Mouse (Mus musculus) lung, postnatal 0 days (tissue): ENCODE results near the gene Slc13a4. TPM values are rescaled to one million over a fixed set of nuclear protein-coding genes. Genes with fewer than 3 reads are reported as not detected.

Experiments used
- ATAC-seq: fragments of 200-750 bp; cut with Nextera tagmentation; 2 replicates; pipeline ENCODE4 v1.8.0; 2017; ENCODE audit warnings: moderate library complexity
- DNase-seq: peaks from one replicate; pipeline ENCODE4 v3.0.0-alpha.2; 2016; ENCODE audit warnings: low spot score
- H3K27ac ChIP-seq: fragments of 300-500 bp; sonication (generic); 2 replicates; pipeline ENCODE4 v1.5.1; 2014; ENCODE audit warnings: antibody characterized with exemption, mild to moderate bottlenecking, low read length, mixed read lengths
- H3K27me3 ChIP-seq: fragments of 300-500 bp; sonication (generic); replicated peaks from 2 replicates; pipeline ENCODE4 v1.6.1; 2014; ENCODE audit warnings: low read length, mixed read lengths; ENCODE audit not compliant: insufficient read depth
- H3K36me3 ChIP-seq: fragments of 300-500 bp; sonication (generic); 2 replicates; pipeline ENCODE4 v1.6.1; 2014; ENCODE audit warnings: low read length, mixed read lengths; ENCODE audit not compliant: insufficient read depth
- H3K4me1 ChIP-seq: fragments of 300-500 bp; sonication (generic); 2 replicates; pipeline ENCODE4 v1.6.1; 2014; ENCODE audit warnings: antibody characterized with exemption, low read depth, low read length, mixed read lengths; ENCODE audit not compliant: insufficient read depth
- H3K4me2 ChIP-seq: fragments of 300-500 bp; sonication (generic); replicated peaks from 2 replicates; pipeline ENCODE4 v1.6.1; 2014; ENCODE audit warnings: low read depth, mild to moderate bottlenecking, low read length, moderate library complexity, mixed read lengths
- H3K4me3 ChIP-seq: fragments of 300-500 bp; sonication (generic); 2 replicates; pipeline ENCODE4 v1.5.1; 2014; ENCODE audit warnings: low read depth, low read length
- H3K9ac ChIP-seq: fragments of 300-500 bp; sonication (generic); replicated peaks from 2 replicates; pipeline ENCODE4 v1.6.1; 2014; ENCODE audit warnings: low read depth, mild to moderate bottlenecking
- H3K9me3 ChIP-seq: fragments of 300-500 bp; sonication (generic); 2 replicates; pipeline ENCODE4 v1.6.1; 2016; ENCODE audit warnings: low read length, mixed read lengths
- CTCF ChIP-seq: IDR thresholded peaks from 2 replicates; pipeline ENCODE4 v1.5.1; 2016; ENCODE audit warnings: antibody characterized with exemption, mild to moderate bottlenecking
- EP300 ChIP-seq: IDR thresholded peaks from 2 replicates; pipeline ENCODE4 v1.6.1; 2016; ENCODE audit warnings: antibody characterized with exemption, mild to moderate bottlenecking, control low read depth
- WGBS: fragments of 180-500 bp; shearing (Covaris S2); extraction: QIAGEN DNeasy Blood & Tissue Kit; methylation state at CpG from one replicate; pipeline ENCODE4 v1.1.7; 2014; 5-methylcytosine and 5-hydroxymethylcytosine counted together
- polyA plus RNA-seq: library from polyadenylated mRNA; unstranded; fragments of >200 nt; fragmentation: Nextera tagmentation; extraction: Ambion mirVana; gene quantifications from 2 replicates; pipeline ENCODE4 v1.2.1, GENCODE M21; 2015

Gene Slc13a4
- polyA plus RNA-seq, 1 experiment from 2014 or later, result 1.0 TPM

DNA sequence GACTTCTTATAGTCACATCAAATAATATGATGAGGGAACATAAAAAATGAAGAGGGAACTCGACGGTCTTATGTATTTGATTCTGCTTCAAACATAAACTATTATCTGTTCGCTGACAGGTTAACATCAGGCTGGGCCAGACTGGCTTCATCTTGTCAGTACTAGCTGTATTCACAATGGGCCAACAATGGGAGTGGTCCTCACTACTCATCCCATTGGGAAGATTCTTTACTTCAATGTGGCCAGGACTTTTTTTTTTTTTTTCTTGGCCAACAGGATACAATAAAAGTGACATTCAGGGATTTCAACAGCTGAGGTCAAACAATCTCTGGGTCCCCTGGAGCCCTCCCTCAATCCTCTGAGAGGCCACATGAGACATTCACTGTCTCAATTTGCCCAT, 43.9 kb upstream of the Slc13a4 start:
- WGBS, result 86% methylated on average over 3 of the region's 3 CpGs
- no peak overlapping the region for H3K27ac ChIP-seq
- TF ChIP-seq CTCF (no peak), EP300 (no peak)
- no peaks in the 10 kb centered on the region for H3K27me3 ChIP-seq
- DNase-seq (no peak), ATAC-seq (no peak)
- H3K4me1 ChIP-seq, result no peaks in the 10 kb centered on the region
- H3K36me3 ChIP-seq, result no peaks in the 10 kb centered on the region
- H3K9me3 ChIP-seq, result no peaks in the 10 kb centered on the region
- no peak overlapping the region for H3K4me3 ChIP-seq
- no peak overlapping the region for H3K4me2 ChIP-seq
- no peak overlapping the region for H3K9ac ChIP-seq

DNA sequence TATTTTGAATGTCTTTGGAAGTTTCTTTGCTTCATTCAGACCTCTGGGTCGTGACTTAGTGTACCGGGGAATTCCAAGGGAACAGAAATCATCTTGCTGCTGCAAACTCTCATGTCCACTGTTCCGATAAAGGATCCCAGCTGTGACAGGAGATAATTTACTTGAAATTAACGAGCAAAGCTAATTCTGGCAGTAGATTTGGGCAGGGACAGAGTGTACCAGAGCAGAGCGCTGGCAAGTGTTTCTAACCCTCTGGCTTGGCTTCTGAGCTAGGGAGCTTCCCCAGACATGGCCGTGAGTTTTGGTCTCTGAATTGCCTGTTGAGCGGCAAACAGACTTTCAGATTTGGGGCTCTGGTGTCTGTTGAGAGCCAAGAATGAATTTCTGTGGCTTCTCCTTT, 41.9 kb upstream of the Slc13a4 start:
- H3K36me3 ChIP-seq, result no peaks in the 10 kb centered on the region
- no peaks in the 10 kb centered on the region for H3K4me1 ChIP-seq
- H3K27ac ChIP-seq, result no peak overlapping the region
- ATAC-seq, result peak; percentile 81
- H3K4me3 ChIP-seq, result no peak overlapping the region
- WGBS, result 48% methylated on average over 7 of the region's 7 CpGs
- no peaks in the 10 kb centered on the region for H3K27me3 ChIP-seq
- no peak for TF ChIP-seq CTCF
- TF ChIP-seq EP300, result peak; percentile 70
- no peaks in the 10 kb centered on the region for H3K9me3 ChIP-seq
- H3K9ac ChIP-seq, result no peak overlapping the region
- H3K4me2 ChIP-seq, result no peak overlapping the region
- peak; percentile 75 for DNase-seq

- 25% methylated on average over 3 of the region's 3 CpGs for WGBS
- no peak overlapping the region for H3K4me3 ChIP-seq
- TF ChIP-seq CTCF (no peak), EP300 (no peak)
- no peaks in the 10 kb centered on the region for H3K9me3 ChIP-seq
- DNase-seq (no peak), ATAC-seq (no peak)
- no peak overlapping the region for H3K27ac ChIP-seq
- no peaks in the 10 kb centered on the region for H3K4me1 ChIP-seq
- no peaks in the 10 kb centered on the region for H3K27me3 ChIP-seq
- no peak overlapping the region for H3K4me2 ChIP-seq
- H3K9ac ChIP-seq, result no peak overlapping the region
- H3K36me3 ChIP-seq, result no peaks in the 10 kb centered on the region
Measured at GRCm38 (mm10) chr6:35338640-35339039, 30.7 kb upstream of the Slc13a4 start.

GRCm38 (mm10) chr6:35337836-35338235, 29.9 kb upstream of the Slc13a4 start:
- no peak for DNase-seq
- WGBS, result 52% methylated on average over 8 of the region's 8 CpGs
- Histone ChIP-seq H3K9me3 (no peaks in the 10 kb centered on the region), H3K4me1 (no peaks in the 10 kb centered on the region), H3K9ac (no peak overlapping the region), H3K27me3 (no peaks in the 10 kb centered on the region), H3K36me3 (no peaks in the 10 kb centered on the region), H3K4me2 (no peak overlapping the region), H3K4me3 (no peak overlapping the region), H3K27ac (no peak overlapping the region)
- TF ChIP-seq EP300 (no peak), CTCF (no peak)
- ATAC-seq, result no peak

- Histone ChIP-seq H3K4me1 (no peaks in the 10 kb centered on the region), H3K9ac (no peak overlapping the region), H3K27ac (no peak overlapping the region), H3K4me2 (no peak overlapping the region), H3K27me3 (no peaks in the 10 kb centered on the region), H3K4me3 (no peak overlapping the region), H3K36me3 (no peaks in the 10 kb centered on the region), H3K9me3 (no peaks in the 10 kb centered on the region)
- TF ChIP-seq EP300, result no peak
- no peak for TF ChIP-seq CTCF
- ATAC-seq (no peak), DNase-seq (no peak)
- 37% methylated on average over 5 of the region's 5 CpGs for WGBS
Measured at GRCm38 (mm10) chr6:35335452-35335851, 27.5 kb upstream of the Slc13a4 start.

DNA sequence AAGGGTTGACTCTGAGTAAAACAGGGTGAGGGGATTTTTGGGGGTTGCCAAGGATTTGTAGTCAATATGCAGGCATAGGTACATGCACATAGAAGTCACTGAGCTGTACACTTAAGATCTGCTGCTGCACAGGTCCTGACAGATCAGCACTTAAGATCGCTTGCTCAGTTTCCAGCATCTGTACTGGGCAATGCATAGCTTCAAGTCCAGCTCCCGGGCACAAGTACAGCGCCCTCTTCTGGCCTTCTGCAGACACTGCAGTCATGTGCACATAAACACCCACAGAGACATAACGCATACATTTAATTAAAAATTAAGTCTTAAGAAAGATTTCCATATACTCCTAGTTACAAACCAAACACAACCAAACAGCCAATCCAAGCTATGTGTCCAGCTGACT, 26.3 kb upstream of the Slc13a4 start:
- Histone ChIP-seq H3K36me3 (no peaks in the 10 kb centered on the region), H3K27me3 (no peaks in the 10 kb centered on the region), H3K4me2 (no peak overlapping the region), H3K4me3 (no peak overlapping the region), H3K9ac (no peak overlapping the region), H3K27ac (no peak overlapping the region), H3K9me3 (no peaks in the 10 kb centered on the region), H3K4me1 (no peaks in the 10 kb centered on the region)
- ATAC-seq (no peak), DNase-seq (no peak)
- TF ChIP-seq CTCF (no peak), EP300 (no peak)
- WGBS, result 72% methylated on average over 4 of the region's 4 CpGs

- WGBS, result 30% methylated on average over 3 of the region's 3 CpGs
- TF ChIP-seq EP300 (no peak), CTCF (no peak)
- no peaks in the 10 kb centered on the region for H3K27me3 ChIP-seq
- H3K27ac ChIP-seq, result no peak overlapping the region
- no peaks in the 10 kb centered on the region for H3K9me3 ChIP-seq
- H3K4me3 ChIP-seq, result no peak overlapping the region
- DNase-seq (no peak), ATAC-seq (no peak)
- H3K4me2 ChIP-seq, result no peak overlapping the region
- H3K36me3 ChIP-seq, result no peaks in the 10 kb centered on the region
- H3K4me1 ChIP-seq, result no peaks in the 10 kb centered on the region
- no peak overlapping the region for H3K9ac ChIP-seq
Measured at GRCm38 (mm10) chr6:35333632-35334031, 25.7 kb upstream of the Slc13a4 start.
